Mouse (Mus musculus) heart, postnatal 36 days (tissue): ENCODE measurements around the gene Gm21969. TPM values are rescaled to one million over a fixed set of nuclear protein-coding genes. Genes with fewer than 3 reads are reported as not detected.

ENCODE experiments used
- DNase-seq, 2 experiments: peaks; one replicate each; pipeline ENCODE4 v3.0.0; 2021 to 2022
- intact Hi-C: fragments of 180-260 bp; cut with DNase I; formaldehyde crosslinking; loops from one replicate; pipeline ENCODE4 v1.15.1; 2025
- microRNA-seq, 2 experiments: library from miRNA; unstranded; fragments of <30 nt; microRNA quantifications; one replicate each; pipeline ENCODE4 v1.2.0; 2021; ENCODE audit warnings: borderline number of aligned reads in 2 of 2
- total RNA-seq, 2 experiments: library from RNA; stranded (reverse); gene quantifications; 2 replicates each; pipeline ENCODE4 v1.2.3; 2021

The Gm21969 gene
- total RNA-seq, 2 experiments from 2014 or later: not detected

GRCm38 (mm10) chr4:139710467-139711334 lies 107.7 kb downstream of the Gm21969 start:
- intact Hi-C loops: no loop called here
- DNase-seq: no peak

Small RNAs within 50 kb of the gene (microRNA-seq; reads per million reads assigned to microRNA genes)
- gene Gm25571 (0 reads per million in 2 experiments), gene Mir7020 (0 to 0.67 reads per million in 2 experiments)

Other genes with a start within 250 kb of the Gm21969 start
- 1 to 10 TPM; 5.7 to 6.0 TPM for gene Iffo2, start 72.6 kb upstream of the Gm21969 start, total RNA-seq
- gene Aldh4a1, start 19.7 kb downstream of the Gm21969 start, total RNA-seq: 10 to 100 TPM; 73.7 to 76.3 TPM
- not detected for gene Tas1r2, start 50.4 kb downstream of the Gm21969 start, total RNA-seq
- not detected for gene Pax7, start 230.3 kb downstream of the Gm21969 start, total RNA-seq